Mouse (Mus musculus): Measurements from ENCODE around the gene Diaph3. TPM values are rescaled to one million over a fixed set of nuclear protein-coding genes. Genes with fewer than 3 reads are reported as not detected.

Diaph3 gene
- polyA plus RNA-seq, 1 experiment from 2014 or later = 22.9 TPM

DNA sequence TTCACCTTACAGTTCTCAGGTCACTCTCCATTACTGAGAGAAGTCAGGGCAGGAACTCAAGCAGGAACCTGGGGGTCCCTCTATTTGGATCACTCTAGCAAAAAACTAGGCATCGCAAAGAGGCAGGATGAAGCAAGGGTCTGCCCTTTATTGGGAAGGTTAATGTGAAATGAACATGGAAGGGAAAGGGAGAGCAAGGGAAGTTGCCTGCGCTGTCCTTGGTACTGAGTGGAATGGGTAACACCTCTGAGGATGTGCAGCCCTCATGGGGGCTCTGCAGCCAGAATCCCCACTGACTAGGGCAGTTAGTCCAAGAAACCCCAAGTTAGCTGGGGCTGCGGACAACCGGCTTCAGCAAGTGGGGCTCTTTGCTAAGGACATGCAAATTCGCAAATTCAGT lies 507.2 kb downstream of the Diaph3 start:
- no peak overlapping the region for H3K27ac ChIP-seq (ENCODE audit: low read depth, low read length)
- WGBS = 64% methylated on average over 5 of the region's 5 CpGs
- no peak overlapping the region for H3K4me2 ChIP-seq
- H3K27me3 ChIP-seq (replicated peaks; ENCODE audit: control insufficient read depth, insufficient read depth, low read length) = no peaks in the 10 kb centered on the region
- no peak overlapping the region for H3K9ac ChIP-seq (ENCODE audit: low read depth, low read length)
- DNase-seq (ENCODE audit: low spot score) (no peak), ATAC-seq (replicated peaks; ENCODE audit: low FRiP score) (no peak)
- no peaks in the 10 kb centered on the region for H3K9me3 ChIP-seq (ENCODE audit: control insufficient read depth, low read length)
- no peak overlapping the region for H3K4me3 ChIP-seq (ENCODE audit: low read depth, low read length)
- H3K36me3 ChIP-seq (ENCODE audit: control insufficient read depth, insufficient read depth, low read length) = no peaks in the 10 kb centered on the region
- no peaks in the 10 kb centered on the region for H3K4me1 ChIP-seq (replicated peaks; ENCODE audit: control insufficient read depth, insufficient read depth, low read length)

- Histone ChIP-seq H3K27ac (ENCODE audit: low read depth, low read length) (no peak overlapping the region), H3K4me3 (ENCODE audit: low read depth, low read length) (no peak overlapping the region), H3K36me3 (ENCODE audit: control insufficient read depth, insufficient read depth, low read length) (no peaks in the 10 kb centered on the region), H3K9ac (ENCODE audit: low read depth, low read length) (no peak overlapping the region), H3K4me2 (no peak overlapping the region), H3K9me3 (ENCODE audit: control insufficient read depth, low read length) (no peaks in the 10 kb centered on the region), H3K27me3 (replicated peaks; ENCODE audit: control insufficient read depth, insufficient read depth, low read length) (no peaks in the 10 kb centered on the region), H3K4me1 (replicated peaks; ENCODE audit: control insufficient read depth, insufficient read depth, low read length) (no peaks in the 10 kb centered on the region)
- WGBS = 80% methylated on average over 5 of the region's 5 CpGs
- no peak for DNase-seq (ENCODE audit: low spot score)
- ATAC-seq (replicated peaks; ENCODE audit: low FRiP score) = no peak
Observed at GRCm38 (mm10) chr14:86624816-86625425, 516.1 kb downstream of the Diaph3 start.

DNA sequence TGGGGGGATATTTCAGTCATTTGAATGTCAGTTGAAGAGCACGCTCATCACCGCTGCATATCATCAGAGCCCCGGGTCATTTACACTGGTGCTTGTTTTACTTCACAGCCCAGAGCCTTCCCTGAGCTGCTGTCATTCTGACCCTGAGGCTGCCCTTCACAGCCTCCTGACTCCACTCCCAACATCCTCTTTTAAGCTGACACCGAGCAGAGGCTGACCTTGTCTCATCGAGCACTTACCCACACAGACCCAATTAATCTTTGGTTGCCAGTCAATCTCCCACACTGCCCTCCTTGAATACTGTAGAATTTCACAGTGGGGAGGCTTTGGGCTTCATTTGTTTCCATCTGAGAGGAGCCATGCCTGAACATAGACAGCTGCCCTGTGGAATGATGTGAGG lies 521.4 kb downstream of the Diaph3 start:
- no peaks in the 10 kb centered on the region for H3K4me1 ChIP-seq (replicated peaks; ENCODE audit: control insufficient read depth, insufficient read depth, low read length)
- H3K27ac ChIP-seq (ENCODE audit: low read depth, low read length) = no peak overlapping the region
- H3K27me3 ChIP-seq (replicated peaks; ENCODE audit: control insufficient read depth, insufficient read depth, low read length) = no peaks in the 10 kb centered on the region
- no peak overlapping the region for H3K4me3 ChIP-seq (ENCODE audit: low read depth, low read length)
- DNase-seq (ENCODE audit: low spot score) (no peak), ATAC-seq (replicated peaks; ENCODE audit: low FRiP score) (no peak)
- H3K4me2 ChIP-seq = no peak overlapping the region
- WGBS = 65% methylated on average over 5 of the region's 5 CpGs
- no peak overlapping the region for H3K9ac ChIP-seq (ENCODE audit: low read depth, low read length)
- no peaks in the 10 kb centered on the region for H3K9me3 ChIP-seq (ENCODE audit: control insufficient read depth, low read length)
- no peaks in the 10 kb centered on the region for H3K36me3 ChIP-seq (ENCODE audit: control insufficient read depth, insufficient read depth, low read length)

Small RNA genes lying within 50 kb of the gene (microRNA-seq; reads per million reads assigned to microRNA genes)
- not detected for gene Gm23438 (ENCODE audit: borderline number of aligned reads)

Measured in liver, embryonic 11.5 days (tissue).